Mouse (Mus musculus) adrenal gland, adult 10 weeks (tissue): ENCODE results near the gene Psg23. TPM values are rescaled to one million over a fixed set of nuclear protein-coding genes. Genes with fewer than 3 reads are reported as not detected.

Source experiments
- polyA plus RNA-seq: library from polyadenylated mRNA; stranded (reverse); fragments of 350-450 nt; fragmentation: Illumina TruSeq; extraction: RNeasy Lipid Tissue Mini Kit (QIAGEN cat#74804); gene quantifications from one replicate; pipeline ENCODE4 v1.2.3, GENCODE M21; 2014; ENCODE audit warnings: low read depth, low replicate concordance

The Psg23 gene
- polyA plus RNA-seq: not detected

DNA sequence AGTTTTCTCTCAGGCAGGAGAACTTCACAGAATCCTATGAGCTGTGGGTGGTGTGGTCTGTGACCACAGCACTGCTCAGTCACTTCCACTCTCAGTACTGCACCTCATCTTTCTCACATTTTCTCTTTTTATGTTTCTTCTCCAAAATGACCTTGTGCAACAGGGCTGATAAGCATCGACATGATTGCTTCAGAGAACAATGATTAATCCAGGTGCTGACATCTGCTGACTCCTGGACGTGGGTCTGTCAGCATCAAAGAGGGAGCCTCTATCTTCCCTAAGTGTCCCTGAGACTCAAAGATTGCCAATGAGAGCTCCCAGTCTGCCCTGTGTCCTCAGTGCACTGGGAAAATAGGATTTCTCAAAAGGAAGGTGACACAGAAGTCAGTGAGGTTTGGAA lies at the start of gene Psg23:
Gene Psg23 (minus strand): TSS at position 101 of the 400 bp plus-strand sequence.

DNA sequence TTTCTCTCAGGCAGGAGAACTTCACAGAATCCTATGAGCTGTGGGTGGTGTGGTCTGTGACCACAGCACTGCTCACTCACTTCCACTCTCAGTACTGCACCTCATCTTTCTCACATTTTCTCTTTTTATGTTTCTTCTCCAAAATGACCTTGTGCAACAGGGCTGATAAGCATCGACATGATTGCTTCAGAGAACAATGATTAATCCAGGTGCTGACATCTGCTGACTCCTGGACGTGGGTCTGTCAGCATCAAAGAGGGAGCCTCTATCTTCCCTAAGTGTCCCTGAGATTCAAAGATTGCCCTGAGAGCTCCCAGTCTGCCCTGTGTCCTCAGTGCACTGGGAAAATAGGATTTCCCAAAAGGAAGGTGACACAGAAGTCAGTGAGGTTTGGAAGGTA lies 40.3 kb upstream of the Psg23 start, which contains the start of gene Psg21:
Gene Psg21 (minus strand): TSS at position 101 of the 400 bp plus-strand sequence.

DNA sequence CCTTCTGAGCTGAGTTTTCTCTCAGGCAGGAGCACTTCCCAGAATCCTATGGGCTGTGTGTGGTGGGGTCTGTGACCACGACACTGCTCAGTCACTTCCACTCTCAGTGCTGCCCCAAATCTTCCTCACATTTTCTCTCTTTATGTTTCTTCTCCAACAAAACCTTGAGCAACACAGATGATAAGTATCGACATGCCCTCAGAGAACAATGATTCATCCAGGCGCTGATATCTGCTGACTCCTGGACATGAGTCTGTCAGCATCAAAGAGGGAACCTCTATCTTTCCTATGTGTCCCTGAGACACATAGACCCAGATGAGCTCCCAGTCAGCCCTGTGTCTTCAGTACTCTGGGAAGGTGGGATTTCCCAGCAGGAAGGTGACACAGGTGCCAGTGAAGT lies 49.1 kb downstream of the Psg23 start, which contains the start of gene Psg27:
Gene Psg27 (minus strand): TSS at position 101 of the 400 bp plus-strand sequence.

Other genes with a start within 250 kb of the Psg23 start
- not detected for gene Psg28, start 184.5 kb downstream of the Psg23 start, polyA plus RNA-seq
- gene Psg26, start 132.3 kb downstream of the Psg23 start, polyA plus RNA-seq: not detected
- not detected for gene Psg25, start 84.2 kb downstream of the Psg23 start, polyA plus RNA-seq
- not detected for gene Psg27, start 49.2 kb downstream of the Psg23 start, polyA plus RNA-seq
- not detected for gene Psg21, start 40.2 kb upstream of the Psg23 start, polyA plus RNA-seq
- gene Psg20, start 69.7 kb upstream of the Psg23 start, polyA plus RNA-seq: not detected
- not detected for gene Psg22, start 101.6 kb upstream of the Psg23 start, polyA plus RNA-seq
- not detected for gene Psg19, start 182.0 kb upstream of the Psg23 start, polyA plus RNA-seq
- not detected for gene Psg17, start 205.1 kb upstream of the Psg23 start, polyA plus RNA-seq
- gene Mill2, start 223.5 kb upstream of the Psg23 start, polyA plus RNA-seq: 8.3 TPM